Mouse (Mus musculus): ENCODE measurements at regions not wholly inside any gene's neighbourhood (a gene's known extent, or its start where the extent isn't known, plus 50 kb on each side); places are given as distances from the start of the nearest gene placed in this dataset.
A peak's percentile ranks its signal among the peaks of the same experiment; 100 is the strongest.

DNA sequence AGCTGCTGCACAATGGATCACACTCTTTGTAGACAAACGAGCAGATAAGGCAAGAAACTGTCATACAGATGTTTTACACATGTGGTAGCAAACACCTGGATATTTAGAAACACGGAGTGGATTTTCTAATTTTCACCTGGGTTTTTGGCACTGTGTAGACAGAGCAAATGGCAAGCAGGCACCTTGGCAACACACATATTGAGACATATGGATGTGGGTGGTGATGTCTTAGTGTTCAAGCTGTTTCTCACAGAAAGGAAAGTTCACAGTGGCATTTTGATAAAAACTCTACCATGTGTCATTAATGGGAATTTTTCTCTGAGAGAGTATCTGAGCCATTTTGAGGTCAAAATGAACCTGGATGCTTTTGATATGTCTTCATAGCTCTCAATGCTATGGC is 417.9 kb upstream of the Megf9 start:
- no peak for DNase-seq (ENCODE audit: low read depth)

DNA sequence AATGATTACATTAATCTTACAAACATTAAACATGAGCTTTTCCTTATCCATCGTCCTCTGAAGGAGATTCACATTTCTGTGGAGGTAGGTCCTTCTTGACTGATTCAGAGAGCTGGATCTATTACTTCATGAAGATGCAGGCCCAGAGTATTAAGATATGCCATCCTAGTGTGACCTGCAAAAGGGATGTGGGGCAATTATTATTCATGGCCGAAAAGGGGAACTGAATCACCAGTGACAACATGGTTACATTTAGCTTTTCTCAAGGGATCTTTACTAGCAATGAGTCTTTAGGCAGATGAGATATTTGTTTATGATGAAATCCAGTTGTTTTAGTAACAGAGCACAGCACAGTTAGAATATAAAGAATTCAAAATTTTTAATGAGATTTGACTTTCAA is 405.4 kb upstream of the Megf9 start:
- DNase-seq (ENCODE audit: low read depth): peak; percentile 3

DNA sequence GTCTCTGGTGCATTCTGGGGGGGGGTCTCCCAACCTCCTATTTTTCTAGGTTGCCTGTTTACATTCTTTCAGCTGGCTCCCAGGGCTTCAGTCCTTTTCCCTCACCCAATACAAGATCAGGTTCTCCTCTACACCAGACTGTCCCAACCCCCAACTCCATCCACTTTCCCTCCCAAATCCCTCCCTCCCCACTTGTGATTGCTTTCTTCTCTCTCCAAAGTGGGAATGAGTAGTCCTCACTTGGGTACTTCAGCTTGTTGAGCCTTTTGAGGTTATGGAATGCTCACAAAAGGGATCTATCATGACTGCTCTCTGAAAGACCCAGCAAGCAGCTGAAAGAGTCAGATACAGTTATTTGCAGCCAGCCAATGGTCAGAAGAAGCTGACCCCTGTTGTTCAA is 399.3 kb upstream of the Megf9 start:
- no peak for DNase-seq (ENCODE audit: low read depth)

DNA sequence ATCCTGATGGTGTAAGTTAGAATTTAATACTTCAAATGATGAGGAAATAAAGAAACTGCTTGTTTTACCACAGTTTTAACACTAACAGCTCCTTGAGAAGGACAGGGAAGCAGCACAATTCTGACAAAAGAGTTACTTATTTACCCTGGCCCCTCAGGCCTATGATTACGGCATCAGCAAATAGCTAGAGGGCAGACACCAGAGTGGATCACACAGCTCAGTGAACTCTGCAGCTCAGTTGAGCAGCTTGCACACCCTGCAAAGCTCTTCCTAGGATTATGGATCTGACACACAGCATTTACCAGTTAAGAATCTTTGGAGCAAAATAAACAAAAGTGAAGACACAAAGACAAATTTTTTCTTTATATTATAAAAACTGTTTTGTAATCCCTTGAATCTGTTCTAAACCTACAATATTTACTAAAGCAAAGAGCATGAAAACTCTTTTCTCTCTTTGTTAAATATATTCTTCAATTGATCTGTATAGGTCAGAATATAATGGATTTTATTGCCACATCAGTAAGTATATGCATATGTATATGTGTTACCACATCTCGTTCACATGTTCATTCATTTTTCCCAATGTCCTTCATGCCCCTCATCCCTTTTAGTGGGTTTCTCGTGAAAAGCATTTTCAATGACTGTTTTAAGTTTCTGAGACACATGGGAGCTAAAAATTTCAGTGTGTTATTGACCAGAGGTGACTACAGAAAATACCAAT is 387.3 kb upstream of the Megf9 start:
- DNase-seq (ENCODE audit: low read depth): no peak

DNA sequence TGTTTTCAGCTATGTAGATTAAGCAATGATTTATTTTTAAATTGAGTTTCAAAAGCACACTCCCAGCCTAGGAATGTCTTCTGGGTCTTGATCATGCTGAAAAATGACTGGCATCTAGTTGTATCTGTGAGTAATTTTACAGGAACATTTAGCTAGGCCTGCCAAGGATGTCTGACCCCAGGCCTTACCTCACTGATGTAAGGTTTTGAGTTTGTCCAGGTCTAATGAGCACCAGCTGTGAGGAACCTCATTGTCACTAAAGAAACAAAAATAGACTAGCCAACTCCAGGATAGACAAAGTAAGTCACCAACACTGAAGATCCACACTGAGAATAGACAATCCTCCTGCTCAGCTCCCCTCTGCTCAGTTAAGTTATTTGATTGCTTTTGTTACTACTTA is 379.8 kb upstream of the Megf9 start:
- no peak for DNase-seq (ENCODE audit: low read depth)

DNA sequence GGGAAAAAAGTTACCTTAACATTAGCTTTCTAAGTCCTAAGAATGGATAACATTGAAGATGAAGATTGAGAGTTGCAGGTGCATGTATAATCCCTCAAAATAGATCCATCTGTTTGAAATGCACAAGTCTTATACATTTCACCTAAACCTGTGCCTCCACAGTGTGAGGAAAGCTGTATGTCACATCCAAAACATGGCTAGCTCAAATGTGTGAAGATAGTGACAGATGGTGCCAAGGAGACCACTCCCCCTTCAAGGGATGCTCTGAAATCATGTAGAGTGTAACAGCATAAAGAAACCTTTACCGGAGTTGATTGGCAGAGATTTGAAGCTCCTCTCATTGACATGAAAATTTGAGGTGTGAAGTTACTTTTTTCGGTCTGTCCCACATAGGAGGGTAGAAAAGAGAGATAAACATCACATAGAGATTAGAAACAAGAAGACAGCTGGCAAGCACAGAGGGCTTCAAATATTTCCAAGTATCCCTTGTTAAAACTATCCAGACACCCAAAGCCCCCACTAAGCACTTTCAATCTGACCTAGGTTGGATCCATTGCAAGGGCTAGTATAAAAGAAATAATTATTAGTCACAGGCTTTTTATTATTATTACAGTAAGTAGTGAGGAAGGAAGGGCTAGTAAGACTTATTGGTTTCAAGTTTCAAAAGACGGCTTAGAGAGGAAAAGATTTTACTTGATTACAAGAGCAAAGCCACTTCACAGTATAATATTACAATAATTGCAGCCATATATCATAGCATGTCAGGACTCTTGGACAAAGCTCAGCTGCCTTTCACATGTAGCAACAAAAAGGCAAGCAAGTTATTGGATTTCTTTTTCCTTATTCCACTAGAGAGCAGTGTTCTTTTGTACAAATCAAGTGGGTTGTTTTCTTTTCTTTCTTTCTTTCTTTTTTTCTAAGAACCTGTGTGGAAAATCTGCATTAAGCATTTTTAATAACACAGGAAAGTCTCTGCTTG is 372.3 kb upstream of the Megf9 start:
- no peak for DNase-seq (ENCODE audit: low read depth)

Data from 416B (cell line).